Comparison of ENCODE assay signal across 8 mouse cellular contexts in the genomic region with DNA sequence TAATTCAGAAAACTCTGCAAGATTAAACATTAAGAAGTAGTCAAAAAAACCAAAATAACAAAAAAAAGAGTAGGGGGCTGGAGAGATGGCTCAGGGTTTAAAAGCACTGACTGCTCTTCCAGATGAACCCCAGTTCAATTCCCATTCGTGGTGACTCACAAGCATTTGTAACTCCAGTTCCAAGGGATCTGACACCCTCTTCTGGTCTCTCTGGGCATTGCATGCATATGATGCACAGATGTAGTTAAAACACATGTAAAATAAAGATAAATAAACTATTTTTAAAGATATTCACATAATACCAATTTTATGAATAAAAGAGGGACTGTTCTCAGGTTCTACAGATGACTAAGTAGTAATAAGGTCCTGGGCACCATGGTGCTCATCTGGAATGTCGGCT. TPM values are rescaled to one million over a fixed set of nuclear protein-coding genes. Genes with fewer than 3 reads are reported as not detected.
DNase-seq lines count a peak whose midpoint lies in the region; ATAC-seq and TF ChIP-seq lines count a peak whose summit lies in the region.

No protein-coding gene starts in this region.

- H3K27ac ChIP-seq in hindbrain, embryonic 14.5 days = no peak overlapping the region
- no peak overlapping the region for H3K27ac ChIP-seq in hindbrain, embryonic 10.5 days
- no peak overlapping the region for H3K27ac ChIP-seq in thymus, adult 2 months (ENCODE audit: control insufficient read depth, insufficient read depth, low read length)
- no peak overlapping the region for H3K27ac ChIP-seq in hindbrain, embryonic 12.5 days

- WGBS in hindbrain, embryonic 14.5 days = 57% methylated on average over 2 of the region's 2 CpGs
- WGBS in hindbrain, embryonic 10.5 days = 60% methylated on average over 2 of the region's 2 CpGs
- WGBS in thymus, adult 2 months = 61% methylated on average over 2 of the region's 2 CpGs
- 51% methylated on average over 2 of the region's 2 CpGs for WGBS in hindbrain, embryonic 12.5 days

- H3K4me2 ChIP-seq in hindbrain, embryonic 14.5 days (replicated peaks) = no peak overlapping the region
- no peak overlapping the region for H3K4me2 ChIP-seq in hindbrain, embryonic 12.5 days (replicated peaks)

- no peaks in the 10 kb centered on the region for H3K36me3 ChIP-seq in hindbrain, embryonic 14.5 days (replicated peaks; ENCODE audit: control insufficient read depth, insufficient read depth)
- H3K36me3 ChIP-seq in hindbrain, embryonic 10.5 days = no peaks in the 10 kb centered on the region
- no peaks in the 10 kb centered on the region for H3K36me3 ChIP-seq in thymus, adult 2 months (ENCODE audit: control insufficient read depth, insufficient read depth, low read length)
- no peaks in the 10 kb centered on the region for H3K36me3 ChIP-seq in hindbrain, embryonic 12.5 days

- no peaks in the 10 kb centered on the region for H3K9me3 ChIP-seq in hindbrain, embryonic 14.5 days (ENCODE audit: control insufficient read depth, low read length)
- H3K9me3 ChIP-seq in hindbrain, embryonic 10.5 days = no peaks in the 10 kb centered on the region
- H3K9me3 ChIP-seq in hindbrain, embryonic 12.5 days (replicated peaks) = no peaks in the 10 kb centered on the region

- no peaks in the 10 kb centered on the region for H3K4me1 ChIP-seq in hindbrain, embryonic 14.5 days (replicated peaks; ENCODE audit: control insufficient read depth, insufficient read depth, low read length)
- H3K4me1 ChIP-seq in hindbrain, embryonic 10.5 days (replicated peaks) = no peaks in the 10 kb centered on the region
- no peaks in the 10 kb centered on the region for H3K4me1 ChIP-seq in thymus, adult 2 months (replicated peaks; ENCODE audit: control insufficient read depth, insufficient read depth, low read length)
- no peaks in the 10 kb centered on the region for H3K4me1 ChIP-seq in hindbrain, embryonic 12.5 days

- ATAC-seq in hindbrain, embryonic 14.5 days (ENCODE audit: low FRiP score) = no peak
- ATAC-seq in hindbrain, embryonic 12.5 days (ENCODE audit: low FRiP score) = no peak

- no peaks in the 10 kb centered on the region for H3K27me3 ChIP-seq in hindbrain, embryonic 14.5 days (ENCODE audit: control insufficient read depth, insufficient read depth, low read length)
- no peaks in the 10 kb centered on the region for H3K27me3 ChIP-seq in hindbrain, embryonic 10.5 days (ENCODE audit: insufficient read depth, poor library complexity, severe bottlenecking)
- H3K27me3 ChIP-seq in thymus, adult 2 months (ENCODE audit: control insufficient read depth, insufficient read depth, low read length) = no peaks in the 10 kb centered on the region
- no peaks in the 10 kb centered on the region for H3K27me3 ChIP-seq in hindbrain, embryonic 12.5 days

- peak; percentile 52 for DNase-seq in hindbrain, embryonic 14.5 days (ENCODE audit: low spot score)
- DNase-seq in hindbrain, embryonic 10.5 days (ENCODE audit: low spot score) = no peak
- peak; percentile 20 for DNase-seq in thymus, adult 2 months
- no peak for DNase-seq in thymus, adult 18-20 months
- DNase-seq in brain, embryonic 14.5 days (ENCODE audit: low read depth) = peak; percentile 32
- DNase-seq in heart, postnatal 4 days = peak; percentile 61
- DNase-seq in spleen, postnatal 10 days (ENCODE audit: low spot score in 2 of 2) = peak; percentile 31 to 60

- no peak overlapping the region for H3K4me3 ChIP-seq in hindbrain, embryonic 14.5 days (replicated peaks; ENCODE audit: low read length)
- H3K4me3 ChIP-seq in hindbrain, embryonic 10.5 days = no peak overlapping the region
- no peak overlapping the region for H3K4me3 ChIP-seq in thymus, adult 2 months (ENCODE audit: control insufficient read depth, insufficient read depth, low read length)
- H3K4me3 ChIP-seq in hindbrain, embryonic 12.5 days = no peak overlapping the region

- H3K9ac ChIP-seq in hindbrain, embryonic 14.5 days = no peak overlapping the region
- H3K9ac ChIP-seq in hindbrain, embryonic 12.5 days = no peak overlapping the region

- TF ChIP-seq POLR2A in thymus, adult 2 months (IDR thresholded peaks at IDR 0.05; ENCODE audit: control insufficient read depth, extremely low read depth, insufficient read depth, low read length, poor library complexity) = no peak
- TF ChIP-seq POLR2A in brain, embryonic 14.5 days (IDR thresholded peaks at IDR 0.05; ENCODE audit: borderline replicate concordance, extremely low read depth, insufficient read depth, insufficient read length, poor library complexity, severe bottlenecking) = no peak

- TF ChIP-seq CTCF in thymus, adult 2 months (IDR thresholded peaks at IDR 0.05; ENCODE audit: borderline replicate concordance, control insufficient read depth, extremely low read depth, insufficient read depth, low read length, poor library complexity) = no peak
- TF ChIP-seq CTCF in brain, embryonic 14.5 days (IDR thresholded peaks at IDR 0.05; ENCODE audit: borderline replicate concordance, extremely low read depth, insufficient read depth, insufficient read length) = peak; percentile 42; the same call in 1 of the 2 replicates

RNA-seq across cellular contexts. Expression of gene Trpc1, which starts 52.4 kb away (rescaled TPM):
- polyA plus RNA-seq in hindbrain, embryonic 14.5 days (2014; fragmentation: Nextera tagmentation; extraction: Ambion mirVana) = 11.8 and 12.3 TPM in 2 replicates
- polyA plus RNA-seq in hindbrain, embryonic 10.5 days (2016; fragmentation: Nextera tagmentation; extraction: Ambion mirVana) = 3.0 TPM in 2 replicates
- 1.2 and 2.0 TPM in 2 replicates for polyA plus RNA-seq in thymus, adult 2 months (2012; rRNA removed)
- polyA plus RNA-seq in brain, embryonic 14.5 days (2012; rRNA removed) = 6.6 and 9.7 TPM in 2 replicates
- total RNA-seq in heart, postnatal 4 days (2021) = 1 to 10 TPM; 8.2 to 9.5 TPM
- polyA plus RNA-seq in hindbrain, embryonic 12.5 days (2016; fragmentation: Nextera tagmentation; extraction: Ambion mirVana) = 5.5 and 5.9 TPM in 2 replicates

Comparison
In these comparisons a context has a peak if more than half of its experiments do, and no peak if none do; other contexts are left out.
1. DNase-seq: peak in hindbrain, embryonic 14.5 days (single experiment), thymus, adult 2 months (single experiment), brain, embryonic 14.5 days (single experiment), heart, postnatal 4 days (single experiment) and spleen, postnatal 10 days (2 of 2); none in hindbrain, embryonic 10.5 days (single experiment) and thymus, adult 18-20 months (0 of 2).